Mouse (Mus musculus): ENCODE data around the gene Tmcc3.

- TF ChIP-seq CTCF (IDR thresholded peaks at IDR 0.05): no peak
- no peak for TF ChIP-seq EP300 (IDR thresholded peaks at IDR 0.05)
Measured at GRCm38 (mm10) chr10:94496826-94497440, 185.2 kb downstream of the Tmcc3 start.
